Comparison of ENCODE assay signal across 28 mouse cellular contexts in the genomic region with DNA sequence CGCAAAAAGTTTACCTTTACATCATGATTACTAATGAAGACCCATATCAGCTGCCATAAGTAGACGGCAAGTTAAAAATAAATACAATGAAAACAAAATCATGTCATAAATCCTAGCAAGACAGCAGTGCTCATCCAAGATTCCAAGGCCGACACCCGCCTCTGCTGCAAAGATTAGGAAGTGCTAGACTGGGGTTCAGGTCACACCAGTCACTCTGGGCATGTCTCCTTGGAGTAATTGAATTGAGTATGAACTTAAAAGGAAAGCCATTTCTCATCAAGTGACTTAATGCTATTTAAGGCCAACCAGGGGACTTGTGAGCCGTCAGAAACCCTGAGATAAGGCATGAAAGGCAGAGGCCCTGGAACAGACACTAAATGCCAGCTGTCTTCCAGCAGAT. TPM values are rescaled to one million over a fixed set of nuclear protein-coding genes. Genes with fewer than 3 reads are reported as not detected.
DNase-seq lines count a peak whose midpoint lies in the region; ATAC-seq and TF ChIP-seq lines count a peak whose summit lies in the region.
"Had no signal": no experiment of that assay in that cellular context is flagged by ENCODE, and none has a peak within 500 bp of the region (broad histone marks: within the 10 kb centered on the region; RNA-seq: fewer than 3 reads in every experiment).

No protein-coding gene starts in this region.

- peaks cover 15% of the 10 kb centered on the region; the same call in 1 of the 2 replicates for H3K36me3 ChIP-seq in heart, embryonic 12.5 days
- peaks cover 3% of the 10 kb centered on the region; the same call in 1 of the 2 replicates for H3K36me3 ChIP-seq in heart, adult 2 months (ENCODE audit: control insufficient read depth, insufficient read depth, low read length)
- H3K36me3 ChIP-seq in liver, embryonic 12.5 days = peaks cover 12% of the 10 kb centered on the region; the same call in 1 of the 2 replicates
- no peaks in the 10 kb centered on the region for H3K36me3 ChIP-seq in liver, embryonic 11.5 days (ENCODE audit: control insufficient read depth, insufficient read depth, low read length)
- H3K36me3 ChIP-seq: hindbrain, embryonic 12.5 days; limb, embryonic 12.5 days had no signal

- H3K9me3 ChIP-seq in heart, embryonic 12.5 days (replicated peaks) = no peaks in the 10 kb centered on the region
- H3K9me3 ChIP-seq in liver, embryonic 12.5 days (replicated peaks) = no peaks in the 10 kb centered on the region
- H3K9me3 ChIP-seq in liver, embryonic 11.5 days (ENCODE audit: control insufficient read depth, low read length) = no peaks in the 10 kb centered on the region
- H3K9me3 ChIP-seq: G1E; hindbrain, embryonic 12.5 days; limb, embryonic 12.5 days had no signal

- peak; percentile 60 for DNase-seq in adrenal gland, adult 2 months
- DNase-seq in adrenal gland, postnatal 4 days (ENCODE audit: low spot score in 2 of 2) = no peak
- no peak for DNase-seq in heart, adult 2 months
- no peak for DNase-seq in liver, embryonic 11.5 days (ENCODE audit: low spot score)
- DNase-seq in cerebellum, adult 9-11 months = no peak
- DNase-seq: cerebellum, adult 18-20 months; cerebellum, postnatal 14 days; kidney, adult 9 months; kidney, postnatal 14 days; layer of hippocampus, adult 9-11 months; liver, postnatal 0 days; lung, postnatal 36 days; right cerebral cortex, postnatal 4 days; thymus, adult 18-20 months; thymus, postnatal 25 days had no signal

- H3K27ac ChIP-seq in heart, embryonic 12.5 days (ENCODE audit: poor library complexity, severe bottlenecking) = peak overlapping the region; percentile 25; the same call in 1 of the 2 replicates
- H3K27ac ChIP-seq in heart, adult 2 months = no peak overlapping the region
- H3K27ac ChIP-seq in liver, embryonic 12.5 days = 0 out of 2 replicates have a peak overlapping the region, but pooled peaks have one; percentile 4
- H3K27ac ChIP-seq in liver, embryonic 11.5 days (ENCODE audit: low read depth, low read length) = no peak overlapping the region
- H3K27ac ChIP-seq: hindbrain, embryonic 12.5 days; limb, embryonic 12.5 days; stomach, postnatal 0 days had no signal

- TF ChIP-seq CTCF in heart, adult 2 months (IDR thresholded peaks at IDR 0.05) = no peak

- no peak for TF ChIP-seq EP300 in heart, adult 2 months (IDR thresholded peaks at IDR 0.05; ENCODE audit: insufficient read depth, low read depth, low read length)

- no peaks in the 10 kb centered on the region for H3K27me3 ChIP-seq in heart, embryonic 12.5 days (replicated peaks)
- H3K27me3 ChIP-seq in heart, adult 2 months (ENCODE audit: control insufficient read depth, insufficient read depth, low read length) = no peaks in the 10 kb centered on the region
- no peaks in the 10 kb centered on the region for H3K27me3 ChIP-seq in liver, embryonic 12.5 days (replicated peaks)
- no peaks in the 10 kb centered on the region for H3K27me3 ChIP-seq in liver, embryonic 11.5 days (replicated peaks; ENCODE audit: control insufficient read depth, insufficient read depth, low read length)
- H3K27me3 ChIP-seq: hindbrain, embryonic 12.5 days; limb, embryonic 12.5 days; Patski had no signal

- H3K4me2 ChIP-seq in heart, embryonic 12.5 days = no peak overlapping the region
- no peak overlapping the region for H3K4me2 ChIP-seq in liver, embryonic 12.5 days
- H3K4me2 ChIP-seq in liver, embryonic 11.5 days = no peak overlapping the region
- H3K4me2 ChIP-seq: hindbrain, embryonic 12.5 days; limb, embryonic 12.5 days; midbrain, embryonic 11.5 days had no signal

- intact Hi-C loops in heart, adult 2 months (cut with DNase I) = no loop called here

- H3K4me1 ChIP-seq in heart, embryonic 12.5 days (replicated peaks) = peaks cover 19% of the 10 kb centered on the region
- peaks cover 2% of the 10 kb centered on the region; the same call in 1 of the 2 replicates for H3K4me1 ChIP-seq in heart, adult 2 months (ENCODE audit: control insufficient read depth, insufficient read depth, low read length)
- H3K4me1 ChIP-seq in liver, embryonic 12.5 days = peaks cover 52% of the 10 kb centered on the region
- peaks cover 16% of the 10 kb centered on the region; the same call in 1 of the 2 replicates for H3K4me1 ChIP-seq in liver, embryonic 11.5 days (replicated peaks; ENCODE audit: control insufficient read depth, insufficient read depth, low read length)

- WGBS in heart, embryonic 12.5 days = 49% methylated on average over 5 of the region's 5 CpGs
- 67% methylated on average over 5 of the region's 5 CpGs for WGBS in heart, adult 2 months
- 65% methylated on average over 5 of the region's 5 CpGs for WGBS in liver, embryonic 12.5 days (ENCODE audit: insufficient replicate concordance)
- 68% methylated on average over 5 of the region's 5 CpGs for whole genome bisulfite sequencing in liver, embryonic 11.5 days

- H3K79me2 ChIP-seq in heart, adult 2 months (replicated peaks; ENCODE audit: control insufficient read depth, insufficient read depth, low read length) = no peaks in the 10 kb centered on the region

- no peak overlapping the region for H3K4me3 ChIP-seq in heart, embryonic 12.5 days
- H3K4me3 ChIP-seq in heart, adult 2 months = no peak overlapping the region
- no peak overlapping the region for H3K4me3 ChIP-seq in liver, embryonic 12.5 days
- no peak overlapping the region for H3K4me3 ChIP-seq in liver, embryonic 11.5 days (ENCODE audit: low read depth, low read length)
- H3K4me3 ChIP-seq: erythroblast, embryonic 14.5 days; hindbrain, embryonic 12.5 days; limb, embryonic 12.5 days had no signal

- no peak for ATAC-seq in heart, embryonic 12.5 days (ENCODE audit: insufficient number of reproducible peaks, low FRiP score)
- no peak for ATAC-seq in liver, embryonic 12.5 days
- ATAC-seq in liver, embryonic 11.5 days (replicated peaks; ENCODE audit: low FRiP score) = no peak
- ATAC-seq: forebrain, embryonic 16.5 days; hindbrain, postnatal 0 days; intestine, embryonic 16.5 days; liver, postnatal 0 days; midbrain, embryonic 16.5 days; Patski had no signal

- no peak for TF ChIP-seq POLR2A in heart, adult 2 months (IDR thresholded peaks at IDR 0.05; ENCODE audit: insufficient read depth, low read depth, low read length)

- H3K9ac ChIP-seq in heart, embryonic 12.5 days = no peak overlapping the region
- H3K9ac ChIP-seq in heart, adult 2 months (ENCODE audit: low read depth, low read length) = no peak overlapping the region
- no peak overlapping the region for H3K9ac ChIP-seq in liver, embryonic 12.5 days
- no peak overlapping the region for H3K9ac ChIP-seq in liver, embryonic 11.5 days (ENCODE audit: low read depth, low read length)
- H3K9ac ChIP-seq: hindbrain, embryonic 12.5 days; limb, embryonic 12.5 days; liver, postnatal 0 days had no signal

RNA-seq across cellular contexts. Expression of a gene that starts 20.4 kb away (rescaled TPM):
- total RNA-seq in adrenal gland, adult 2 months (2021) = 10 to 100 TPM in 1 of 2 experiments, 1 to 10 TPM in 1; 9.3 to 10.5 TPM
- polyA plus RNA-seq in adrenal gland, adult 2 months (2012; rRNA removed) = 4.4 and 5.2 TPM in 2 replicates
- total RNA-seq in adrenal gland, postnatal 4 days (2021) = 10 to 100 TPM in 1 of 2 experiments, 1 to 10 TPM in 1; 9.8 to 11.0 TPM
- polyA plus RNA-seq in heart, embryonic 12.5 days (2016; fragmentation: Nextera tagmentation; extraction: Ambion mirVana) = 18.9 and 19.2 TPM in 2 replicates
- 10 to 100 TPM; 14.1 to 15.4 TPM for total RNA-seq in heart, adult 2 months (2021)
- polyA plus RNA-seq in heart, adult 2 months (2012; rRNA removed) = 20.0 and 22.9 TPM in 2 replicates
- 15.1 and 18.1 TPM in 2 replicates for polyA plus RNA-seq in liver, embryonic 12.5 days (2016; fragmentation: Nextera tagmentation; extraction: Ambion mirVana)
- 26.3 and 27.5 TPM in 2 replicates for polyA plus RNA-seq in liver, embryonic 11.5 days (2014; fragmentation: Nextera tagmentation; extraction: Ambion mirVana)

RNA-seq across cellular contexts. Expression of a gene that starts 42.5 kb away (rescaled TPM):
- total RNA-seq in adrenal gland, adult 2 months (2021) = under 1 TPM; 0.17 to 0.24 TPM
- 0.20 TPM in 1 of 2 replicates, not detected in the other for polyA plus RNA-seq in adrenal gland, adult 2 months (2012; rRNA removed)
- under 1 TPM in 1 of 2 experiments, not detected in 1; 0.23 TPM for total RNA-seq in adrenal gland, postnatal 4 days (2021)
- polyA plus RNA-seq in heart, embryonic 12.5 days (2016; fragmentation: Nextera tagmentation; extraction: Ambion mirVana) = 0.10 and 0.28 TPM in 2 replicates
- not detected for total RNA-seq in heart, adult 2 months (2021)
- polyA plus RNA-seq in heart, adult 2 months (2012; rRNA removed) = 0.32 and 1.2 TPM in 2 replicates
- 2.5 TPM in 2 replicates for polyA plus RNA-seq in liver, embryonic 12.5 days (2016; fragmentation: Nextera tagmentation; extraction: Ambion mirVana)
- polyA plus RNA-seq in liver, embryonic 11.5 days (2014; fragmentation: Nextera tagmentation; extraction: Ambion mirVana) = 1.2 and 1.6 TPM in 2 replicates
- polyA plus RNA-seq: erythroblast, embryonic 14.5 days; G1E had no signal

RNA-seq across cellular contexts. Expression of a gene that starts 50.0 kb away (rescaled TPM):
- total RNA-seq in adrenal gland, adult 2 months (2021) = 10 to 100 TPM; 67.8 to 80.1 TPM
- polyA plus RNA-seq in adrenal gland, adult 2 months (2012; rRNA removed) = 29.5 and 38.4 TPM in 2 replicates
- 10 to 100 TPM; 68.5 to 79.0 TPM for total RNA-seq in adrenal gland, postnatal 4 days (2021)
- 122 and 124 TPM in 2 replicates for polyA plus RNA-seq in heart, embryonic 12.5 days (2016; fragmentation: Nextera tagmentation; extraction: Ambion mirVana)
- 10 to 100 TPM; 59.8 to 64.9 TPM for total RNA-seq in heart, adult 2 months (2021)
- polyA plus RNA-seq in heart, adult 2 months (2012; rRNA removed) = 21.1 and 35.8 TPM in 2 replicates
- 60.7 and 62.0 TPM in 2 replicates for polyA plus RNA-seq in liver, embryonic 12.5 days (2016; fragmentation: Nextera tagmentation; extraction: Ambion mirVana)
- polyA plus RNA-seq in liver, embryonic 11.5 days (2014; fragmentation: Nextera tagmentation; extraction: Ambion mirVana) = 81.6 and 85.7 TPM in 2 replicates

RNA-seq across cellular contexts. Expression of a gene that starts 50.9 kb away (rescaled TPM):
- 10 to 100 TPM; 64.4 to 67.8 TPM for total RNA-seq in adrenal gland, adult 2 months (2021)
- polyA plus RNA-seq in adrenal gland, adult 2 months (2012; rRNA removed) = 4.5 and 4.9 TPM in 2 replicates
- 10 to 100 TPM; 64.5 to 67.5 TPM for total RNA-seq in adrenal gland, postnatal 4 days (2021)
- polyA plus RNA-seq in heart, embryonic 12.5 days (2016; fragmentation: Nextera tagmentation; extraction: Ambion mirVana) = 74.3 and 76.2 TPM in 2 replicates
- 10 to 100 TPM; 65.7 to 69.9 TPM for total RNA-seq in heart, adult 2 months (2021)
- 24.1 and 32.9 TPM in 2 replicates for polyA plus RNA-seq in heart, adult 2 months (2012; rRNA removed)
- polyA plus RNA-seq in liver, embryonic 12.5 days (2016; fragmentation: Nextera tagmentation; extraction: Ambion mirVana) = 53.2 and 56.3 TPM in 2 replicates
- polyA plus RNA-seq in liver, embryonic 11.5 days (2014; fragmentation: Nextera tagmentation; extraction: Ambion mirVana) = 78.9 and 81.2 TPM in 2 replicates

Comparison
In these comparisons a context has a peak if more than half of its experiments do, and no peak if none do; other contexts are left out.
1. H3K27ac ChIP-seq: peak in heart, embryonic 12.5 days (single experiment) and liver, embryonic 12.5 days (single experiment); none in heart, adult 2 months (single experiment) and liver, embryonic 11.5 days (single experiment).